Mouse (Mus musculus) hindbrain, embryonic 16.5 days (tissue): Measurements from ENCODE around the gene Zcchc14. TPM values are rescaled to one million over a fixed set of nuclear protein-coding genes. Genes with fewer than 3 reads are reported as not detected.

Experiments
- ATAC-seq: fragments of 200-750 bp; cut with Nextera tagmentation; 2 replicates; pipeline ENCODE4 v1.8.0; 2017; ENCODE audit warnings: moderate TSS enrichment, moderate library complexity
- H3K27ac ChIP-seq: fragments of 300-500 bp; sonication (generic); 2 replicates; pipeline ENCODE4 v1.5.1; 2014; ENCODE audit warnings: low read depth, mild to moderate bottlenecking, control low read depth, low read length, moderate library complexity
- H3K27me3 ChIP-seq: fragments of 300-500 bp; sonication (generic); replicated peaks from 2 replicates; pipeline ENCODE4 v1.6.1; 2014; ENCODE audit warnings: low read length; ENCODE audit not compliant: control insufficient read depth, insufficient read depth
- H3K36me3 ChIP-seq: fragments of 300-500 bp; sonication (generic); 2 replicates; pipeline ENCODE4 v1.6.1; 2014; ENCODE audit warnings: mild to moderate bottlenecking, low read length, moderate library complexity, mixed read lengths; ENCODE audit not compliant: control insufficient read depth, insufficient read depth
- H3K4me1 ChIP-seq: fragments of 300-500 bp; sonication (generic); 2 replicates; pipeline ENCODE4 v1.6.1; 2014; ENCODE audit warnings: low read depth, low read length; ENCODE audit not compliant: control insufficient read depth, insufficient read depth
- H3K4me2 ChIP-seq: fragments of 300-500 bp; sonication (generic); 2 replicates; pipeline ENCODE4 v1.6.1; 2014; ENCODE audit warnings: mild to moderate bottlenecking, low read length, control low read depth, moderate library complexity
- H3K4me3 ChIP-seq: fragments of 300-500 bp; sonication (generic); 2 replicates; pipeline ENCODE4 v1.5.1; 2014; ENCODE audit warnings: mild to moderate bottlenecking, low read length, control low read depth, moderate library complexity
- H3K9ac ChIP-seq: fragments of 300-500 bp; sonication (generic); 2 replicates; pipeline ENCODE4 v1.6.1; 2014; ENCODE audit warnings: low read depth, mild to moderate bottlenecking, control low read depth, low read length, moderate library complexity
- H3K9me3 ChIP-seq: fragments of 300-500 bp; sonication (generic); 2 replicates; pipeline ENCODE4 v1.6.1; 2014; ENCODE audit warnings: mild to moderate bottlenecking, low read length, moderate library complexity; ENCODE audit not compliant: control insufficient read depth
- WGBS: fragments of 180-500 bp; shearing (Covaris S2); extraction: QIAGEN DNeasy Blood & Tissue Kit; methylation state at CpG from one replicate; pipeline ENCODE4 v1.1.7; 2014; 5-methylcytosine and 5-hydroxymethylcytosine counted together
- polyA plus RNA-seq: library from polyadenylated mRNA; unstranded; fragments of >200 nt; fragmentation: Nextera tagmentation; extraction: Ambion mirVana; gene quantifications from 2 replicates; pipeline ENCODE4 v1.2.1, GENCODE M21; 2015

Gene Zcchc14
- polyA plus RNA-seq, 1 experiment from 2014 or later: 20.9 TPM

- no peak overlapping the region for H3K9ac ChIP-seq
- no peak overlapping the region for H3K4me3 ChIP-seq
- peak overlapping the region; percentile 57; the same call in 1 of the 2 replicates for H3K27ac ChIP-seq
- WGBS: 47% methylated on average over 11 of the region's 11 CpGs
- H3K36me3 ChIP-seq: no peaks in the 10 kb centered on the region
- H3K27me3 ChIP-seq: no peaks in the 10 kb centered on the region
- H3K9me3 ChIP-seq: no peaks in the 10 kb centered on the region
- no peak for ATAC-seq
- peaks cover 64% of the 10 kb centered on the region for H3K4me1 ChIP-seq
- H3K4me2 ChIP-seq: no peak overlapping the region
These were observed 9.3 kb downstream of the Zcchc14 start for GRCm38 (mm10) chr8:121643384-121643783.

GRCm38 (mm10) chr8:121642804-121643203 is 9.9 kb downstream of the Zcchc14 start:
- Histone ChIP-seq H3K36me3 (no peaks in the 10 kb centered on the region), H3K27ac (no peak overlapping the region), H3K4me3 (no peak overlapping the region), H3K4me2 (no peak overlapping the region), H3K9me3 (no peaks in the 10 kb centered on the region), H3K27me3 (no peaks in the 10 kb centered on the region), H3K9ac (0 out of 2 replicates have a peak overlapping the region, but pooled peaks have one; percentile 27), H3K4me1 (peaks cover 58% of the 10 kb centered on the region)
- no peak; the same call in 1 of the 2 replicates for ATAC-seq
- WGBS: 63% methylated on average over 3 of the region's 3 CpGs

- Histone ChIP-seq H3K27me3 (no peaks in the 10 kb centered on the region), H3K4me3 (no peak overlapping the region), H3K27ac (no peak overlapping the region), H3K9ac (no peak overlapping the region), H3K36me3 (no peaks in the 10 kb centered on the region), H3K4me2 (no peak overlapping the region), H3K9me3 (no peaks in the 10 kb centered on the region), H3K4me1 (peaks cover 20% of the 10 kb centered on the region)
- 76% methylated on average over 8 of the region's 8 CpGs for WGBS
- ATAC-seq: no peak
These were observed 16.5 kb downstream of the Zcchc14 start for GRCm38 (mm10) chr8:121636180-121636579.

DNA sequence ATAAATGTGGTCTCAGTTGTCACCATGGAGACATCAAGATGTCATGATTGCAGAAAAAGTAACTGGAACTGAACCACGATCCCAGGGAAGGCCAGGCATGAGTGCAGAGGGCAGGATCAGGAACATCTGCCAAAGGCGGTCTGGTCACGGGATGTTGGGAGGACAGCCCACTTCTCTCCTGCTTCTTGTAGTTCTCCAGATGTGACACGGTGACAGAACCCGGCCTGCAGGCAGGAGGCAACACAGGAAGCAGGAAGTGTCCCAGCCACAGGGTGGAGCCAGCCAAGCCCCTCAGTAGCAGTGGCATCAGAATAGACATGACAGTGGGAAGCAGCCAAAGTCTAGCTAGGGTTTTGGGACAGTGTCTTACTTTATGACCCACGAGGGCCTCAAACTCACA is 17.2 kb downstream of the Zcchc14 start:
- H3K36me3 ChIP-seq: no peaks in the 10 kb centered on the region
- no peaks in the 10 kb centered on the region for H3K27me3 ChIP-seq
- no peak overlapping the region for H3K9ac ChIP-seq
- H3K4me3 ChIP-seq: no peak overlapping the region
- 83% methylated on average over 6 of the region's 6 CpGs for whole genome bisulfite sequencing
- no peak for ATAC-seq
- no peak overlapping the region for H3K27ac ChIP-seq
- H3K4me1 ChIP-seq: peaks cover 17% of the 10 kb centered on the region
- H3K9me3 ChIP-seq: no peaks in the 10 kb centered on the region
- no peak overlapping the region for H3K4me2 ChIP-seq

DNA sequence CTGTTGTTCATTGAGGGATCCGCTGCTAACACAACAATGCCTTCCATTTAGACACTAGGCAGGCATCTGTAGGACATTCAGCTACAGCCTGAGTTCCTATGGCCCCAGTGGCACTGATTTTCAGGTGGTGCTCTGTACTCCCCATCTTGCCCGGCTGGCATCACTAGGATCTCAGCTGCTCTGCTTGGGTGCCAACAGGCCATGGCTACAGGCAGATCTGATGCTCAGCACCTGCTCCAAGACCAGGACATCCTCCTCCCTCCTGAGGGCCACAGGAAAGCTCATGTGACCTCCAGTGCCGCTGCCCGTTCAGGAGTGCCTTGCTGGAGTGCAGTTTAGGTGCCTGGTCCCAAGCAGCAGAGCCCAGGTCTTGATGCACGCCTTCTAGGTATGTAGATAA is 20.3 kb downstream of the Zcchc14 start:
- Histone ChIP-seq H3K36me3 (peaks cover 8% of the 10 kb centered on the region), H3K9ac (no peak overlapping the region), H3K27me3 (no peaks in the 10 kb centered on the region), H3K27ac (no peak overlapping the region), H3K9me3 (no peaks in the 10 kb centered on the region), H3K4me2 (no peak overlapping the region), H3K4me1 (peaks cover 17% of the 10 kb centered on the region), H3K4me3 (no peak overlapping the region)
- 76% methylated on average over 5 of the region's 5 CpGs for WGBS
- no peak for ATAC-seq

GRCm38 (mm10) chr8:121631645-121632071 is 21.0 kb downstream of the Zcchc14 start:
- Histone ChIP-seq H3K4me1 (peaks cover 14% of the 10 kb centered on the region), H3K4me2 (no peak overlapping the region), H3K4me3 (no peak overlapping the region), H3K27me3 (no peaks in the 10 kb centered on the region), H3K27ac (no peak overlapping the region), H3K9me3 (no peaks in the 10 kb centered on the region), H3K9ac (no peak overlapping the region), H3K36me3 (peaks cover 8% of the 10 kb centered on the region)
- no peak for ATAC-seq
- WGBS: 72% methylated on average over 7 of the region's 7 CpGs

DNA sequence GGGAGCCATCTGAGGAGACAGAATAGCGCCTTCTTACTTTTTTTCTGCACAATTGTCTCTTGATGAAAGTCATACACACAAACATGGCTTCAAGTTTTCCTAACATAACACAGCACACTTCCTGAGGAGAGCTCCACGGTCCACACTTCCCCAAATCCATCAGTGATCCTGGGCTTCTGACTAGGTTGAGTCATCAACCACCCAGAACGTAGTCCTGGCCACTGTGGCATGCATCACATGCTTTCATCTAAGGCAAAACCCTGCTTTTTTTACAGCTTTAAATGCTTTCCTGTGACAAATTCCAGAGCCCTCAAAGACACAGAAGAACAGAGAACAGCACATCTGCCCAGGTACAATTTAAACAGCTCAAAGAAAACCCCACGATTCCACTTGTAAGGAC is 24.0 kb downstream of the Zcchc14 start:
- WGBS: 93% methylated on average over 4 of the region's 4 CpGs
- ATAC-seq: no peak
- Histone ChIP-seq H3K9me3 (no peaks in the 10 kb centered on the region), H3K4me2 (no peak overlapping the region), H3K27me3 (no peaks in the 10 kb centered on the region), H3K4me3 (no peak overlapping the region), H3K9ac (no peak overlapping the region), H3K27ac (no peak overlapping the region), H3K4me1 (peaks cover 17% of the 10 kb centered on the region), H3K36me3 (peaks cover 8% of the 10 kb centered on the region)

DNA sequence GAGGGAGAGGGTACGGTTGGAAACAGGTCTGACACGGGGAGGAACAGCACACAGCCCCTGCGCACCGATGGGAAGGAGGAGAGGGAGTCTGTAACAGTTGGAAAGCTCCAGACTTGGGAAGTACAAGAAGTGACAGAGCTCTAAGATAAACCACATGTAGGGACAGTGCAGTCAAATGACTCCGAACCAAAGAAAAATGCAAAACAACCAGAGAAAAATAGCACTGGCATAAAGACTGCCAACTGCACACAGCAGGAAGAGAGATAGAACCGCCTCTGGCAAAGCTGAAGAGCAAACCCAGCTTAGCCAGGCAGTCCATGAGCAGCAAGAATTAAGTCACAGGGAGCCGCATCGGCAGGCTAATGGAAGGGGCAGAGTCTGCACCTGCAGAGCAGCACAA is 29.7 kb downstream of the Zcchc14 start:
- no peak for ATAC-seq
- H3K27me3 ChIP-seq: no peaks in the 10 kb centered on the region
- no peak overlapping the region for H3K9ac ChIP-seq
- H3K36me3 ChIP-seq: peaks cover 4% of the 10 kb centered on the region
- H3K4me2 ChIP-seq: no peak overlapping the region
- WGBS: 69% methylated on average over 8 of the region's 8 CpGs
- no peaks in the 10 kb centered on the region for H3K9me3 ChIP-seq
- peaks cover 33% of the 10 kb centered on the region for H3K4me1 ChIP-seq
- no peak overlapping the region; the same call in 1 of the 2 replicates for H3K27ac ChIP-seq
- no peak overlapping the region for H3K4me3 ChIP-seq

- no peak overlapping the region for H3K9ac ChIP-seq
- ATAC-seq: no peak
- no peaks in the 10 kb centered on the region for H3K36me3 ChIP-seq
- no peak overlapping the region for H3K4me3 ChIP-seq
- no peak overlapping the region for H3K4me2 ChIP-seq
- no peaks in the 10 kb centered on the region for H3K27me3 ChIP-seq
- no peak overlapping the region for H3K27ac ChIP-seq
- H3K4me1 ChIP-seq: peaks cover 33% of the 10 kb centered on the region
- no peaks in the 10 kb centered on the region for H3K9me3 ChIP-seq
- WGBS: 75% methylated on average over 1 of the region's 1 CpGs
These were observed 30.8 kb downstream of the Zcchc14 start for GRCm38 (mm10) chr8:121621879-121622278.
